Mouse (Mus musculus): ENCODE measurements at regions not wholly inside any gene's neighbourhood (a gene's known extent, or its start where the extent isn't known, plus 50 kb on each side); places are given as distances from the start of the nearest gene placed in this dataset.

- TF ChIP-seq CTCF (IDR thresholded peaks at IDR 0.05; ENCODE audit: low read depth) = no peak
- TF ChIP-seq EP300 (IDR thresholded peaks at IDR 0.05; ENCODE audit: low read depth) = no peak
Measured at GRCm38 (mm10) chr4:9750404-9750803, 1123.9 kb upstream of the 2610301B20Rik start.
